ENCODE assay signal across 29 mouse cellular contexts in the genomic region with DNA sequence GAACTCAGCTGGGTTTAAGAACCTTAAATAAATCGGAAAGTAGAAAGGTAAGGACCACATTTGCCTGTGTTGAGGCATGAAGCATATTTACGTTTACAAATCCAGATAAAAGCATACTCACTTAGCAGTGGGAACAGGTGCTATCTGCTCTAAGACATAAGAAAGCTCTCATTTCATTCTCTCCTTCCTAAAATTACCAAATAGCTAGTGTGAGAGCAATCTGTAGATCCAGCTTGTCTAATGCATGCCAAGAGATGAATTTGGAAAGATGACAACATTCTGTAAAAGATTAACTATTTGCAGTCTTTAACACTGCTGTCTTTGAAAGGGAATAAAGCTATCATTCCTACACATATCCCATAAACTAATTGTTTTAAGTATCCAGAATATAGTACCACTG.
DNase-seq lines count a peak whose midpoint lies in the region; ATAC-seq and TF ChIP-seq lines count a peak whose summit lies in the region.
"Had no signal": no experiment of that assay in that cellular context is flagged by ENCODE, and none has a peak within 500 bp of the region (broad histone marks: within the 10 kb centered on the region; RNA-seq: fewer than 3 reads in every experiment).

No protein-coding gene starts in this region.

- no peaks in the 10 kb centered on the region for H3K9me3 ChIP-seq in embryonic facial prominence, embryonic 14.5 days (ENCODE audit: control insufficient read depth, low read length)
- H3K9me3 ChIP-seq in embryonic facial prominence, embryonic 10.5 days, result no peaks in the 10 kb centered on the region
- H3K9me3 ChIP-seq in forebrain, embryonic 16.5 days (ENCODE audit: control insufficient read depth, low read length), result no peaks in the 10 kb centered on the region
- no peaks in the 10 kb centered on the region for H3K9me3 ChIP-seq in forebrain, embryonic 11.5 days (ENCODE audit: control insufficient read depth, low read length)
- H3K9me3 ChIP-seq in liver, postnatal 0 days (ENCODE audit: low read length), result no peaks in the 10 kb centered on the region
- H3K9me3 ChIP-seq: embryonic facial prominence, embryonic 12.5 days; heart, embryonic 10.5 days; heart, embryonic 13.5 days had no signal

- WGBS in embryonic facial prominence, embryonic 14.5 days, result 76% methylated on average over 2 of the region's 2 CpGs
- WGBS in embryonic facial prominence, embryonic 10.5 days, result 86% methylated on average over 2 of the region's 2 CpGs
- WGBS in forebrain, embryonic 16.5 days, result 77% methylated on average over 2 of the region's 2 CpGs
- 84% methylated on average over 2 of the region's 2 CpGs for WGBS in forebrain, embryonic 11.5 days
- WGBS in liver, adult 2 months, result 75% methylated on average over 2 of the region's 2 CpGs
- WGBS in liver, postnatal 0 days (ENCODE audit: insufficient replicate concordance), result 77% methylated on average over 2 of the region's 2 CpGs

- H3K4me3 ChIP-seq in embryonic facial prominence, embryonic 14.5 days (ENCODE audit: low read depth, low read length), result no peak overlapping the region
- H3K4me3 ChIP-seq in embryonic facial prominence, embryonic 10.5 days, result no peak overlapping the region
- H3K4me3 ChIP-seq in forebrain, embryonic 16.5 days (replicated peaks; ENCODE audit: low read length), result no peak overlapping the region
- H3K4me3 ChIP-seq in forebrain, embryonic 11.5 days (ENCODE audit: low read depth, low read length), result no peak overlapping the region
- H3K4me3 ChIP-seq in liver, adult 2 months (ENCODE audit: insufficient read depth, low read depth, low read length), result no peak overlapping the region
- H3K4me3 ChIP-seq in liver, postnatal 0 days (ENCODE audit: low read depth, low read length), result no peak overlapping the region
- H3K4me3 ChIP-seq: embryonic facial prominence, embryonic 12.5 days; erythroblast, embryonic 14.5 days; heart, adult 2 months; heart, embryonic 10.5 days; heart, embryonic 13.5 days had no signal

- H3K79me2 ChIP-seq in liver, adult 2 months (ENCODE audit: control insufficient read depth, insufficient read depth, low read length), result no peaks in the 10 kb centered on the region

- TF ChIP-seq EP300 in liver, postnatal 0 days (IDR thresholded peaks at IDR 0.05; ENCODE audit: low read depth), result no peak

- H3K4me2 ChIP-seq in embryonic facial prominence, embryonic 14.5 days (ENCODE audit: low read depth, low read length), result no peak overlapping the region
- H3K4me2 ChIP-seq in forebrain, embryonic 16.5 days (ENCODE audit: low read length), result no peak overlapping the region
- no peak overlapping the region for H3K4me2 ChIP-seq in forebrain, embryonic 11.5 days (ENCODE audit: low read depth, low read length, severe bottlenecking)
- H3K4me2 ChIP-seq in liver, postnatal 0 days (ENCODE audit: low read depth, low read length), result no peak overlapping the region
- H3K4me2 ChIP-seq: embryonic facial prominence, embryonic 12.5 days; heart, embryonic 13.5 days; hindbrain, embryonic 14.5 days had no signal

- H3K27me3 ChIP-seq in embryonic facial prominence, embryonic 14.5 days (replicated peaks; ENCODE audit: control insufficient read depth, insufficient read depth, low read length), result no peaks in the 10 kb centered on the region
- H3K27me3 ChIP-seq in embryonic facial prominence, embryonic 10.5 days (replicated peaks; ENCODE audit: low read depth, poor library complexity, severe bottlenecking), result no peaks in the 10 kb centered on the region
- no peaks in the 10 kb centered on the region for H3K27me3 ChIP-seq in forebrain, embryonic 16.5 days (replicated peaks; ENCODE audit: control insufficient read depth, insufficient read depth, low read length)
- no peaks in the 10 kb centered on the region for H3K27me3 ChIP-seq in forebrain, embryonic 11.5 days (ENCODE audit: control insufficient read depth, insufficient read depth, low read length)
- H3K27me3 ChIP-seq in liver, adult 2 months (ENCODE audit: control insufficient read depth, insufficient read depth, low read length), result no peaks in the 10 kb centered on the region
- no peaks in the 10 kb centered on the region for H3K27me3 ChIP-seq in liver, postnatal 0 days (ENCODE audit: insufficient read depth, low read length)
- H3K27me3 ChIP-seq: embryonic facial prominence, embryonic 12.5 days; heart, embryonic 13.5 days had no signal

- H3K27ac ChIP-seq in embryonic facial prominence, embryonic 14.5 days (replicated peaks; ENCODE audit: low read depth, low read length), result no peak overlapping the region
- H3K27ac ChIP-seq in embryonic facial prominence, embryonic 10.5 days (replicated peaks), result no peak overlapping the region
- H3K27ac ChIP-seq in forebrain, embryonic 16.5 days (ENCODE audit: low read length), result no peak overlapping the region
- no peak overlapping the region for H3K27ac ChIP-seq in forebrain, embryonic 11.5 days (ENCODE audit: low read depth, low read length)
- no peak overlapping the region for H3K27ac ChIP-seq in liver, adult 2 months (replicated peaks; ENCODE audit: insufficient read depth, low read depth, low read length)
- no peak overlapping the region for H3K27ac ChIP-seq in liver, postnatal 0 days (ENCODE audit: low read depth)
- H3K27ac ChIP-seq: embryonic facial prominence, embryonic 12.5 days; heart, adult 2 months; heart, embryonic 10.5 days; heart, embryonic 13.5 days; hindbrain, embryonic 14.5 days; hindbrain, postnatal 0 days had no signal

- DNase-seq in embryonic facial prominence, embryonic 14.5 days (ENCODE audit: low spot score), result peak; percentile 4
- no peak for DNase-seq in embryonic facial prominence, embryonic 10.5 days (ENCODE audit: low spot score)
- DNase-seq in forebrain, embryonic 11.5 days (ENCODE audit: low spot score), result no peak
- peak; percentile 0 for DNase-seq in liver, adult 2 months (ENCODE audit: extremely low read depth, low read depth, low spot score)
- DNase-seq in liver, postnatal 0 days, result no peak
- peak; percentile 16 for DNase-seq in telencephalon, adult 2 months (ENCODE audit: low read depth, low spot score)
- no peak for DNase-seq in lung, postnatal 4 days
- DNase-seq: adrenal gland, adult 2 months; adrenal gland, postnatal 14 days; cerebellum, adult 11-12 months; cerebellum, adult 8-10 months; cerebellum, postnatal 14 days; gastrocnemius, postnatal 10 days; gastrocnemius, postnatal 36 days; heart, adult 2 months; heart, postnatal 14 days; heart, postnatal 4 days; kidney, adult 18-20 months; kidney, adult 9 months had no signal

- H3K9ac ChIP-seq in embryonic facial prominence, embryonic 14.5 days (ENCODE audit: low read depth, low read length), result no peak overlapping the region
- no peak overlapping the region for H3K9ac ChIP-seq in forebrain, embryonic 16.5 days (replicated peaks; ENCODE audit: low read depth, low read length)
- H3K9ac ChIP-seq in forebrain, embryonic 11.5 days (ENCODE audit: low read length), result no peak overlapping the region
- H3K9ac ChIP-seq in liver, adult 2 months (ENCODE audit: low read depth, low read length), result no peak overlapping the region
- no peak overlapping the region for H3K9ac ChIP-seq in liver, postnatal 0 days (replicated peaks)
- H3K9ac ChIP-seq: embryonic facial prominence, embryonic 12.5 days; heart, embryonic 13.5 days; hindbrain, embryonic 14.5 days had no signal

- no peaks in the 10 kb centered on the region for H3K36me3 ChIP-seq in embryonic facial prominence, embryonic 14.5 days (ENCODE audit: control insufficient read depth, insufficient read depth, low read length)
- H3K36me3 ChIP-seq in embryonic facial prominence, embryonic 10.5 days (replicated peaks), result no peaks in the 10 kb centered on the region
- no peaks in the 10 kb centered on the region for H3K36me3 ChIP-seq in forebrain, embryonic 16.5 days (ENCODE audit: control insufficient read depth, insufficient read depth)
- H3K36me3 ChIP-seq in forebrain, embryonic 11.5 days (ENCODE audit: control insufficient read depth, insufficient read depth, low read length), result no peaks in the 10 kb centered on the region
- no peaks in the 10 kb centered on the region for H3K36me3 ChIP-seq in liver, adult 2 months (ENCODE audit: control insufficient read depth, insufficient read depth, low read length)
- no peaks in the 10 kb centered on the region for H3K36me3 ChIP-seq in liver, postnatal 0 days (replicated peaks; ENCODE audit: insufficient read depth, low read length)
- H3K36me3 ChIP-seq: embryonic facial prominence, embryonic 12.5 days; heart, embryonic 10.5 days; heart, embryonic 13.5 days had no signal

- no peak for ATAC-seq in embryonic facial prominence, embryonic 14.5 days (ENCODE audit: low read depth)
- ATAC-seq in forebrain, embryonic 16.5 days, result peak; percentile 80
- ATAC-seq in forebrain, embryonic 11.5 days (replicated peaks; ENCODE audit: low FRiP score), result no peak
- ATAC-seq in liver, postnatal 0 days, result no peak
- ATAC-seq: CD4-positive, CD25-positive, alpha-beta regulatory T cell, adult 4 months; hindbrain, postnatal 0 days; inflammation-experienced regulatory T-cells, adult 6 months; intestine, embryonic 16.5 days had no signal

- no peak for TF ChIP-seq CTCF in liver, adult 2 months (IDR thresholded peaks at IDR 0.05; ENCODE audit: low read depth, low read length)
- TF ChIP-seq CTCF in liver, postnatal 0 days (IDR thresholded peaks at IDR 0.05; ENCODE audit: low read depth), result no peak

- no peak for TF ChIP-seq POLR2A in liver, adult 2 months (IDR thresholded peaks at IDR 0.05; ENCODE audit: extremely low read depth, insufficient read depth, low read length)

- no peaks in the 10 kb centered on the region for H3K4me1 ChIP-seq in embryonic facial prominence, embryonic 14.5 days (ENCODE audit: control insufficient read depth, insufficient read depth, low read length)
- no peaks in the 10 kb centered on the region for H3K4me1 ChIP-seq in embryonic facial prominence, embryonic 10.5 days
- no peaks in the 10 kb centered on the region for H3K4me1 ChIP-seq in forebrain, embryonic 16.5 days (replicated peaks; ENCODE audit: control insufficient read depth, insufficient read depth, low read length)
- no peaks in the 10 kb centered on the region for H3K4me1 ChIP-seq in forebrain, embryonic 11.5 days (replicated peaks; ENCODE audit: control insufficient read depth, insufficient read depth, low read length)
- H3K4me1 ChIP-seq in liver, adult 2 months (ENCODE audit: control insufficient read depth, insufficient read depth, low read length), result no peaks in the 10 kb centered on the region
- H3K4me1 ChIP-seq in liver, postnatal 0 days (ENCODE audit: insufficient read depth), result no peaks in the 10 kb centered on the region
- H3K4me1 ChIP-seq: embryonic facial prominence, embryonic 12.5 days; heart, embryonic 10.5 days had no signal

Comparison
In these comparisons a context has a peak if more than half of its experiments do, and no peak if none do; other contexts are left out.
1. DNase-seq: peak in embryonic facial prominence, embryonic 14.5 days (single experiment), liver, adult 2 months (single experiment) and telencephalon, adult 2 months (single experiment); none in embryonic facial prominence, embryonic 10.5 days (single experiment), forebrain, embryonic 11.5 days (single experiment), liver, postnatal 0 days (single experiment) and lung, postnatal 4 days (0 of 2).